Mouse (Mus musculus): ENCODE data around the gene Tns1. TPM values are rescaled to one million over a fixed set of nuclear protein-coding genes. Genes with fewer than 3 reads are reported as not detected.

The Tns1 gene
- polyA plus RNA-seq, 1 experiment = 117 TPM

DNA sequence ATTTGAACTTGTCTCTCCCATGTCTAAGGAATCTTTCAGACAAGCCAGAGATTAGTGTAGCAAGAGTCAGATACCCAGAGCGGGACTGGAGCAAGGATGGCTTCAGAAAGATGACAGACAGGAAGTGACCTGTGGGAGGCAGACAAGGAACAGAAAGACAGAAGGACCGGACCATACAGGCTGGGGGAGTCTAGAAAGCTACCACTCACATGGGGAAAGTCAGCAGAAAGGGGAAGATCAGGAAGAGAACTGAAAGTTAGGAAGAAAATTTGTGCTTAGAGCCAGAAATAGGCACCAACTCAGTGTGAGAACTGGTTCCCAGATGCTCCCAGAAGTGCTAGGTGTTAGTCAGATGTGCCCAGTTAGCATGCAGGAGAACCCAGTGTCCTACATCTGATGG lies 71.2 kb downstream of the Tns1 start:
- TF ChIP-seq POLR2A (IDR thresholded peaks at IDR 0.05; ENCODE audit: control insufficient read depth, extremely low read depth, insufficient read depth, low read length, poor library complexity) = no peak
- no peak for TF ChIP-seq CTCF (IDR thresholded peaks at IDR 0.05; ENCODE audit: borderline replicate concordance, control insufficient read depth, extremely low read depth, insufficient read depth, low read length, poor library complexity)
- WGBS = 87% methylated on average over 2 of the region's 2 CpGs
- H3K27ac ChIP-seq (ENCODE audit: control insufficient read depth, insufficient read depth, low read length) = no peak overlapping the region

GRCm38 (mm10) chr1:74051349-74051748 lies 72.9 kb downstream of the Tns1 start:
- H3K27me3 ChIP-seq (ENCODE audit: control insufficient read depth, insufficient read depth, low read length) = no peaks in the 10 kb centered on the region
- no peak for DNase-seq
- H3K27ac ChIP-seq (ENCODE audit: control insufficient read depth, insufficient read depth, low read length) = no peak overlapping the region
- TF ChIP-seq POLR2A (IDR thresholded peaks at IDR 0.05; ENCODE audit: control insufficient read depth, extremely low read depth, insufficient read depth, low read length, poor library complexity) (no peak), CTCF (IDR thresholded peaks at IDR 0.05; ENCODE audit: borderline replicate concordance, control insufficient read depth, extremely low read depth, insufficient read depth, low read length, poor library complexity) (no peak)
- H3K36me3 ChIP-seq (ENCODE audit: control insufficient read depth, insufficient read depth, low read length) = no peaks in the 10 kb centered on the region
- H3K4me3 ChIP-seq (ENCODE audit: control insufficient read depth, insufficient read depth, low read length) = no peak overlapping the region
- WGBS = 83% methylated on average over 2 of the region's 2 CpGs
- no peaks in the 10 kb centered on the region for H3K4me1 ChIP-seq (replicated peaks; ENCODE audit: control insufficient read depth, insufficient read depth, low read length)

More for the DNA sequence above, 71.2 kb downstream of the Tns1 start:
- no peaks in the 10 kb centered on the region for H3K4me1 ChIP-seq (replicated peaks; ENCODE audit: control insufficient read depth, insufficient read depth, low read length)
- no peaks in the 10 kb centered on the region for H3K27me3 ChIP-seq (ENCODE audit: control insufficient read depth, insufficient read depth, low read length)
- DNase-seq = no peak
- H3K4me3 ChIP-seq (ENCODE audit: control insufficient read depth, insufficient read depth, low read length) = no peak overlapping the region
- no peaks in the 10 kb centered on the region for H3K36me3 ChIP-seq (ENCODE audit: control insufficient read depth, insufficient read depth, low read length)

- no peaks in the 10 kb centered on the region for H3K27me3 ChIP-seq (ENCODE audit: control insufficient read depth, insufficient read depth, low read length)
- 97% methylated on average over 17 of the region's 17 CpGs for WGBS
- no peaks in the 10 kb centered on the region for H3K36me3 ChIP-seq (ENCODE audit: control insufficient read depth, insufficient read depth, low read length)
- TF ChIP-seq POLR2A (IDR thresholded peaks at IDR 0.05; ENCODE audit: control insufficient read depth, extremely low read depth, insufficient read depth, low read length, poor library complexity) (no peak), CTCF (IDR thresholded peaks at IDR 0.05; ENCODE audit: borderline replicate concordance, control insufficient read depth, extremely low read depth, insufficient read depth, low read length, poor library complexity) (no peak)
- no peak overlapping the region for H3K27ac ChIP-seq (ENCODE audit: control insufficient read depth, insufficient read depth, low read length)
- no peak for DNase-seq
- no peak overlapping the region for H3K4me3 ChIP-seq (ENCODE audit: control insufficient read depth, insufficient read depth, low read length)
- no peaks in the 10 kb centered on the region for H3K4me1 ChIP-seq (replicated peaks; ENCODE audit: control insufficient read depth, insufficient read depth, low read length)
Observed at GRCm38 (mm10) chr1:74049430-74049829, 74.8 kb downstream of the Tns1 start.

- WGBS = 86% methylated on average over 6 of the region's 6 CpGs
- Histone ChIP-seq H3K27me3 (ENCODE audit: control insufficient read depth, insufficient read depth, low read length) (no peaks in the 10 kb centered on the region), H3K36me3 (ENCODE audit: control insufficient read depth, insufficient read depth, low read length) (no peaks in the 10 kb centered on the region), H3K27ac (ENCODE audit: control insufficient read depth, insufficient read depth, low read length) (no peak overlapping the region), H3K4me1 (replicated peaks; ENCODE audit: control insufficient read depth, insufficient read depth, low read length) (peaks cover 5% of the 10 kb centered on the region; the same call in 1 of the 2 replicates), H3K4me3 (ENCODE audit: control insufficient read depth, insufficient read depth, low read length) (no peak overlapping the region)
- no peak for TF ChIP-seq CTCF (IDR thresholded peaks at IDR 0.05; ENCODE audit: borderline replicate concordance, control insufficient read depth, extremely low read depth, insufficient read depth, low read length, poor library complexity)
- TF ChIP-seq POLR2A (IDR thresholded peaks at IDR 0.05; ENCODE audit: control insufficient read depth, extremely low read depth, insufficient read depth, low read length, poor library complexity) = no peak
- DNase-seq = no peak
Observed at GRCm38 (mm10) chr1:74047722-74048121, 76.5 kb downstream of the Tns1 start.

GRCm38 (mm10) chr1:74047311-74047710 lies 76.9 kb downstream of the Tns1 start:
- 74% methylated on average over 2 of the region's 2 CpGs for WGBS

DNA sequence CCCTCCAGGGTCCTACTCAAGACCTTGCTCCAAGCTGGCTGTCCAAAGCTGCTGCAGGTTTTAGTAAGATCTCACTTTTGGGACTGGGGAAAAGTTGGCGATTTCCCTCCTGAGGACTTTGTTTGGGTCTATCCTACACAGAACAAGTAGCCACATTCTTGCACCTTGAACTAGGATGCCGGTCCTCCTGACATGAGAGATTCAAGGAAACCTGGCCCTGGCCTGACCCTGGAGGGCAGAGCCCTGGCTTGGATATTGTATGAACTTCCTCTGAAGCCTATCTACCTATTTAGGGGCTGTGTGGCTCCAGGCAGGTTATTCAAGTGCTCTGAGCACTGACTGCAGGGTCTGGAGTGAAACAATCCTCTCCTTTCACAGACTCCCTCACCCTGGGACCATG lies 79.2 kb downstream of the Tns1 start:
- Histone ChIP-seq H3K4me1 (replicated peaks; ENCODE audit: control insufficient read depth, insufficient read depth, low read length) (peaks cover 5% of the 10 kb centered on the region; the same call in 1 of the 2 replicates), H3K36me3 (ENCODE audit: control insufficient read depth, insufficient read depth, low read length) (no peaks in the 10 kb centered on the region), H3K27ac (ENCODE audit: control insufficient read depth, insufficient read depth, low read length) (no peak overlapping the region), H3K4me3 (ENCODE audit: control insufficient read depth, insufficient read depth, low read length) (no peak overlapping the region), H3K27me3 (ENCODE audit: control insufficient read depth, insufficient read depth, low read length) (no peaks in the 10 kb centered on the region)
- 97% methylated on average over 2 of the region's 2 CpGs for WGBS
- TF ChIP-seq POLR2A (IDR thresholded peaks at IDR 0.05; ENCODE audit: control insufficient read depth, extremely low read depth, insufficient read depth, low read length, poor library complexity) (no peak), CTCF (IDR thresholded peaks at IDR 0.05; ENCODE audit: borderline replicate concordance, control insufficient read depth, extremely low read depth, insufficient read depth, low read length, poor library complexity) (no peak)
- no peak for DNase-seq

More at GRCm38 (mm10) chr1:74047311-74047710, 76.9 kb downstream of the Tns1 start:
- Histone ChIP-seq H3K27me3 (ENCODE audit: control insufficient read depth, insufficient read depth, low read length) (no peaks in the 10 kb centered on the region), H3K27ac (ENCODE audit: control insufficient read depth, insufficient read depth, low read length) (no peak overlapping the region), H3K4me1 (replicated peaks; ENCODE audit: control insufficient read depth, insufficient read depth, low read length) (peaks cover 5% of the 10 kb centered on the region; the same call in 1 of the 2 replicates), H3K4me3 (ENCODE audit: control insufficient read depth, insufficient read depth, low read length) (no peak overlapping the region), H3K36me3 (ENCODE audit: control insufficient read depth, insufficient read depth, low read length) (no peaks in the 10 kb centered on the region)
- DNase-seq = no peak
- TF ChIP-seq CTCF (IDR thresholded peaks at IDR 0.05; ENCODE audit: borderline replicate concordance, control insufficient read depth, extremely low read depth, insufficient read depth, low read length, poor library complexity) = no peak

- no peak overlapping the region for H3K4me3 ChIP-seq (ENCODE audit: control insufficient read depth, insufficient read depth, low read length)
- H3K27ac ChIP-seq (ENCODE audit: control insufficient read depth, insufficient read depth, low read length) = no peak overlapping the region
- DNase-seq = no peak
Observed at GRCm38 (mm10) chr1:74044421-74044820, 79.8 kb downstream of the Tns1 start.

More at GRCm38 (mm10) chr1:74044421-74044820, 79.8 kb downstream of the Tns1 start:
- no peak for TF ChIP-seq CTCF (IDR thresholded peaks at IDR 0.05; ENCODE audit: borderline replicate concordance, control insufficient read depth, extremely low read depth, insufficient read depth, low read length, poor library complexity)
- no peak for TF ChIP-seq POLR2A (IDR thresholded peaks at IDR 0.05; ENCODE audit: control insufficient read depth, extremely low read depth, insufficient read depth, low read length, poor library complexity)
- Histone ChIP-seq H3K36me3 (ENCODE audit: control insufficient read depth, insufficient read depth, low read length) (no peaks in the 10 kb centered on the region), H3K4me1 (replicated peaks; ENCODE audit: control insufficient read depth, insufficient read depth, low read length) (peaks cover 5% of the 10 kb centered on the region; the same call in 1 of the 2 replicates), H3K27me3 (ENCODE audit: control insufficient read depth, insufficient read depth, low read length) (no peaks in the 10 kb centered on the region)
- WGBS = 100% methylated on average over 1 of the region's 1 CpGs
